Mouse (Mus musculus): ENCODE measurements around the gene Fam162a.

DNA sequence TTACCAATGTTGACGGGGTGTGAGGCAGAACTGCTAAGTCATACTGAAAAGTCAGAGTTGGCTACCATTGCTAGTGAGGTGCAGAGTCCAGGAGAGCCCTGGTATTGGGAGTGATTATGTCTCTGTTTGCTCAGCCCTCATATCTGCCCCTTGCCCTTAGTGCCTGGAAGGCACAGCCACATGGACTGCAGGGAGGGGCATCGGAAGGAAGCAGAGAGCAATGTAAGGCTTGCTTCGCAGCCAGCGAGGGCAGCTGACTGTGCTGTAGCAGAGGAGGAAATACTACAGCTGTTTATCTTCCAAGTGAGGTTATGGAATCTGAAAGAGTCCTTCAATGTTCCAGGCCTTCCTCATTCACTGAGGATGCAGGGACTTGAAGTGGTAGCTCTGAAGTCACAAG is 16.5 kb upstream of the Fam162a start:
- no peak for TF ChIP-seq CTCF (IDR thresholded peaks at IDR 0.05; ENCODE audit: low read depth)
- TF ChIP-seq EP300 (IDR thresholded peaks at IDR 0.05; ENCODE audit: low read depth), result no peak
